Mouse (Mus musculus) neural tube, embryonic 14.5 days (tissue): ENCODE measurements around the gene Ube2l3. TPM values are rescaled to one million over a fixed set of nuclear protein-coding genes. Genes with fewer than 3 reads are reported as not detected.
A peak's percentile ranks its signal among the peaks of the same experiment; 100 is the strongest.

ENCODE experiments used
- ATAC-seq: fragments of 200-750 bp; cut with Nextera tagmentation; 2 replicates; pipeline ENCODE4 v1.8.0; 2017; ENCODE audit warnings: low read depth, mild to moderate bottlenecking, moderate TSS enrichment, moderate library complexity
- H3K27ac ChIP-seq: fragments of 300-500 bp; sonication (generic); 2 replicates; pipeline ENCODE4 v1.5.1; 2014; ENCODE audit warnings: low read depth, mild to moderate bottlenecking, control low read depth, low read length, moderate library complexity, mixed read lengths
- H3K27me3 ChIP-seq: fragments of 300-500 bp; sonication (generic); 2 replicates; pipeline ENCODE4 v1.6.1; 2014; ENCODE audit warnings: low read length; ENCODE audit not compliant: control insufficient read depth, insufficient read depth
- H3K36me3 ChIP-seq: fragments of 300-500 bp; sonication (generic); 2 replicates; pipeline ENCODE4 v1.6.1; 2014; ENCODE audit warnings: low read length, mixed read lengths; ENCODE audit not compliant: control insufficient read depth, insufficient read depth
- H3K4me1 ChIP-seq: fragments of 300-500 bp; sonication (generic); 2 replicates; pipeline ENCODE4 v1.6.1; 2014; ENCODE audit warnings: low read length; ENCODE audit not compliant: control insufficient read depth, insufficient read depth
- H3K4me2 ChIP-seq: fragments of 300-500 bp; sonication (generic); 2 replicates; pipeline ENCODE4 v1.6.1; 2014; ENCODE audit warnings: mild to moderate bottlenecking, low read depth, low read length, control low read depth
- H3K4me3 ChIP-seq: fragments of 300-500 bp; sonication (generic); 2 replicates; pipeline ENCODE4 v1.5.1; 2014; ENCODE audit warnings: low read depth, low read length, control low read depth, mixed read lengths
- H3K9ac ChIP-seq: fragments of 300-500 bp; sonication (generic); replicated peaks from 2 replicates; pipeline ENCODE4 v1.6.1; 2014; ENCODE audit warnings: low read depth, mild to moderate bottlenecking, control low read depth, low read length, mixed read lengths
- H3K9me3 ChIP-seq: fragments of 300-500 bp; sonication (generic); 2 replicates; pipeline ENCODE4 v1.6.1; 2016; ENCODE audit warnings: low read length; ENCODE audit not compliant: control insufficient read depth
- WGBS: fragments of 180-500 bp; shearing (Covaris S2); extraction: QIAGEN DNeasy Blood & Tissue Kit; methylation state at CpG from one replicate; pipeline ENCODE4 v1.1.7; 2014; 5-methylcytosine and 5-hydroxymethylcytosine counted together
- polyA plus RNA-seq: library from polyadenylated mRNA; unstranded; fragments of >200 nt; fragmentation: Nextera tagmentation; extraction: Ambion mirVana; gene quantifications from 2 replicates; pipeline ENCODE4 v1.2.1, GENCODE M21; 2014

Gene Ube2l3
- polyA plus RNA-seq, 1 experiment from 2014 or later = 285 TPM

DNA sequence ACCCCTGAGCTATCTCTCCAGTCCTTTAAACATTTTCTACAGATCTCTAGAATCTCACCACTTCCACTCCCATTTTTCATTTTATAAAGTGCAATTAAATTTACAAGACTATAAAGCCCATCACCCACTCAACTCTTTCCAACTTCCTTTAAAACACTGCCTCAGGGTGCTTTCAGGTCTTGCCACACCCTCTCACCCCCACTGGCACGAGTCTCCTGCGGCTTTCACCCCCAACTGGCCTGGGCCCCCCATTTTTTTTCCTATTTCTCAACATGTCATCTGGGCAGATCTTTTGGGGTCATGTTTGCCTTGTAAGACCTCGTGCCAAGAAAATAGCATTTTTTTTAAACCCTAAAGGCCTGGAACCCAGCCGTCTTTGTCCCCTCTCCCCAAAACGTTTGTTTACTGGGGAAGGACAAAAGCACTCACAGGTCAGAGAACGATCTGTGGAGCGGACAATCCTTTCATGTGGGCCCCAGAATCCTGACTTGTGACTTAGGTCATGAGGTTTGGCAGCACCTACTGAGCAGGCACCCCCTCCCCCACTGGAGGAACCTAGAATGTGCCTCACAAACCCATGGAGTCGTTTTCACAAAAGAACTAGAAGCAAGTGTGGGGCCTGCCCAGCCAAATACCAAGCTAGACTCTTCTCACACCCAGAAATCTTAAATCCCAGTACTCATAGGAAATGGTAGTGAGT is 14.6 kb upstream of the Ube2l3 start:
- no peak for ATAC-seq
- H3K9ac ChIP-seq = no peak overlapping the region
- H3K9me3 ChIP-seq = no peaks in the 10 kb centered on the region
- no peaks in the 10 kb centered on the region for H3K27me3 ChIP-seq
- no peak overlapping the region for H3K27ac ChIP-seq
- H3K4me1 ChIP-seq = no peaks in the 10 kb centered on the region
- H3K4me2 ChIP-seq = no peak overlapping the region
- 58% methylated on average over 8 of the region's 8 CpGs for WGBS
- H3K4me3 ChIP-seq = no peak overlapping the region
- H3K36me3 ChIP-seq = no peaks in the 10 kb centered on the region

DNA sequence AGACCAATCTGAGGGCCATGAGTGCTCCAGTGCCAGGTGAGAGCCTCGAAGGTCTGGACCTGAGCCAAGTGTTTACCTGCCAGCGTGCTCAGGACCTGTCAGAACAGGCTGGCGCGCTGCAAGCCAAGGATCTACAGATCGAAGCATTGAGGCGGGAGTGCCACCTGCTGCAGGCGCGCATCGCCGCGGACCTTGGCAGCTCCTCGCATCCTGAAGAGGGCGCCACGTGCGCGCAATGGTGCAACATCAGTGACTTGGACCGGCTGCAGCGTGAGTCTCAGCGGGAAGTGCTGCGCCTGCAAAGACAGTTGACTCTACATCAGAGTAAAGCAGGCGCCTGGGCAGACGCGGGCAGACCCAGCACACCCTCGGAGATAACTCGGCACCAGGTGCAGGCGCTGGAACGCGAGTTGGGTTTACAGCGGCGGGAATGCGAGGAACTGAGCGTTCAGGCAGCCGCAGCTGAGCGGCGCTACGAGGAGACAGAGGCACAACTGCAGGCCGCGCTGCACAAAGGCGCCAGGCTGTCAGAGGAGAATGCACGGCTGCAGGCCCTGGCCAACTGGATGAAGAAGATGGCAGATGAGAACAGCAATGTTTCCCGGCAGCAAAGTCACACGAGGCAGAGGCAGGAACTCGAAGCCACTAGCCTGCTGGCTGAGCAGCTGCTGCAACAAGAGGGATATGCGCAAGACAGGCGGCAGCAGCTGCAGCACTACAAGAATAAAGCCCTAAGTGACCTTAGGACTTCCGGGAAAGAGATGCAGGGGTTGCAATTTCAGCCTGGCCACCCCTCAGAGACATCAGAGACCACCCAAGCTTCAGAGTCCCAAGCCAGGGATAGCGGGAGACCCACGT is 7.8 kb upstream of the Ube2l3 start:
- ATAC-seq = peak; percentile 70
- WGBS = 6% methylated on average over 48 of the region's 48 CpGs
- H3K27ac ChIP-seq = no peak overlapping the region

DNA sequence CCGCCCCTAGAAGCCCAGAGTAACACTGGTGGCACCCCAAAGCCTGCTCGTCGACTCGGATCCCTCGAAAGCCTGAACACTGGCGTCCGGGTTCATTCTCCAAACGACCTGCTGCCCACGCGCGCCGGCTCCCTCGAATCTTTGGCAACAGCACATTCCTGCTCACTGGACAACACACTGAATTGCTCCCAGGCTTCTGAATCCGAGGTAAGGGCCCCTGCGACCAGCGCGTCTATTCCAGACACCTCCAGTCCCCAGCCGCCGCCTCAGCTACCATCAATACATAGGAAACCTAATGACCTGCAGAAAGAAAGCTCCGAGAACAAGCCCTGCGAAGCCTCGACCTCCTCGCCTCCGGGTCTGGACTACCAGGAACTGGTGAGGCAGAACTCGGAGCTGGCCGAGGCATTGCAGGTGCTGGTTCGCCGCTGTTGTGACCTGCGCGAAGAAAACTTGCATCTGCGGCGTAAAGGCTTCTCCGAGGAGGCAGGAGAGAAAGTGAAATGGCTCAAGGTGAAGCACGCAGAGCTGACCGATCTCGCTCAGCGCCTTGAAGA is 7.0 kb upstream of the Ube2l3 start:
- peak overlapping the region; percentile 97 for H3K4me2 ChIP-seq
- 2% methylated on average over 37 of the region's 37 CpGs for WGBS
- H3K9me3 ChIP-seq = no peaks in the 10 kb centered on the region
- H3K4me3 ChIP-seq = peak overlapping the region; percentile 55
- no peaks in the 10 kb centered on the region for H3K36me3 ChIP-seq
- peak overlapping the region; percentile 82 for H3K27ac ChIP-seq
- H3K4me1 ChIP-seq = peaks cover 17% of the 10 kb centered on the region
- H3K27me3 ChIP-seq = no peaks in the 10 kb centered on the region
- ATAC-seq = peak; percentile 13
- H3K9ac ChIP-seq = peak overlapping the region; percentile 63

More for the DNA sequence above, 7.8 kb upstream of the Ube2l3 start:
- Histone ChIP-seq H3K27me3 (no peaks in the 10 kb centered on the region), H3K4me3 (peak overlapping the region; percentile 55), H3K4me1 (peaks cover 17% of the 10 kb centered on the region), H3K4me2 (peak overlapping the region; percentile 97), H3K9me3 (no peaks in the 10 kb centered on the region), H3K9ac (peak overlapping the region; percentile 63), H3K36me3 (no peaks in the 10 kb centered on the region)

DNA sequence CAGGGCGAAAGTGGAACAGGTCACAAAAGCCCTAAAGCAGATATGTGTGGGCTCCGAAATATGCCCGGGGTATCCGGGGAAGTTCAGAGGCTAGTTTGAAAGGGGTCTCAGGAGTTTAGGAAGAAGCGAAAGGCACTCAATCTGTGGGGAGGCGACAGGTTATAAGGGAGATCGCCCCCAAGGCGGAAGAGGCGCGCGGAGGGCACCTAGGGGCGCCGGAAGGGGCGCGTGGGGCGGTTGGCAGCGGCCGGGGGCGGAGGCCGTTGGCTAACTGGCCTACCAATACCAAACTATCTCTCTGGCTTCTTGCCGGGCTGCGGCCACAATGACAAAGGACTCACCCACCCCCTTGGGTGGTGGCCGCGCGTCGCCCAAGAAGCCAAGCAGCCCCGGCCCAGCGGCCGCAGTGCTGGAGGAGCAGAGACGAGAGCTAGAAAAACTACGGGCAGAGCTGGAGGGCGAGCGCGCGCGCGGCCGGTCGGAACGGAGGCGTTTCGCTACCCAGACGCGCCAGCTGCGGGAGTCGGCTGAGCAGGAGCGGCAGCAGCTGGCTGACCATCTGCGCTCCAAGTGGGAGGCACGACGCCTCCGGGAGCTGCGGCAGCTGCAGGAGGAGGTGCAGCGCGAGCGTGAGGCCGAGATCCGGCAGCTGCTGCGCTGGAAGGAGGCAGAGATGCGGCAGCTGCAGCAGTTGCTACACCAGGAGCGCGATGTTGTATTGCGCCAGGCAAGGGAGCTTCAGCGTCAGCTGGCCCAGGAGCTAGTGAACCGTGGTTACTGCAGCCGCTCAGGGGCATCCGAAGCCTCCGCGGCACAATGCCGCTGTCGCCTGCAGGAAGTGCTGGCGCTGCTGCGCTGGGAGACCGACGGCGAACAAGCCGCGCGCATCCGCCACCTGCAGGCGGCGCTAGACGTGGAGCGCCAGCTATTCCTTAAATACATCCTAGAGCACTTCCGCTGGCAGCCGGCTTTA is 6.2 kb upstream of the Ube2l3 start, which contains the start of gene Rimbp3:
Gene Rimbp3 (plus strand): TSS at position 215 of the 973 bp plus-strand sequence.
- Histone ChIP-seq H3K27ac (peak within 1 kb of the TSS; percentile 82), H3K4me3 (peak within 1 kb of the TSS; percentile 55), H3K27me3 (no peaks in the 10 kb centered on the region), H3K9me3 (no peaks in the 10 kb centered on the region), H3K36me3 (no peaks in the 10 kb centered on the region), H3K4me2 (peak within 1 kb of the TSS; percentile 97), H3K4me1 (peaks cover 17% of the 10 kb centered on the region), H3K9ac (peak within 1 kb of the TSS; percentile 63)
- WGBS = under 1% methylated on average over 84 of the region's 85 CpGs
- ATAC-seq = peak; percentile 89

DNA sequence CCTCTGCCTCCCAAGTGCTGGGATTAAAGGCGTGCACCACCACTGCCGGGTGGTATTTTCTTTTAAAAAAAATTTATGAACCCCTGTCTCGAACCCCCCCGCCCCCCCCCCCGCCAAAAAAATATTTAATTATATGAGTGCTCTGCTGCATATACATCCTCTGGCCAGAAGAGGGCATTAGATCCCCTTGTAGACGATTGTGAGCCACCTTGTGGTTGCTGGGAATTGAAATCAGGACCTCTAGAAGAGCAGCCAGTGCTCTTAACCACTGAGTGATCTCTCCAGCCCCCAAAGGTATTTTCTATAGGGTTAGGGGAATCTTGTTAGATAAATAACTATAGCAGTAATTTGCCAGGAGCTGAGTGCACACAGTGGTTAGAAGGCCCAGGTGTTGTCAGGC is 2.5 kb upstream of the Ube2l3 start:
- ATAC-seq = no peak
- H3K9ac ChIP-seq = no peak overlapping the region
- no peak overlapping the region for H3K27ac ChIP-seq
- no peaks in the 10 kb centered on the region for H3K36me3 ChIP-seq
- H3K4me3 ChIP-seq = no peak overlapping the region
- no peaks in the 10 kb centered on the region for H3K9me3 ChIP-seq
- H3K27me3 ChIP-seq = no peaks in the 10 kb centered on the region
- H3K4me1 ChIP-seq = peaks cover 13% of the 10 kb centered on the region
- WGBS = 5% methylated on average over 6 of the region's 6 CpGs
- H3K4me2 ChIP-seq = no peak overlapping the region

DNA sequence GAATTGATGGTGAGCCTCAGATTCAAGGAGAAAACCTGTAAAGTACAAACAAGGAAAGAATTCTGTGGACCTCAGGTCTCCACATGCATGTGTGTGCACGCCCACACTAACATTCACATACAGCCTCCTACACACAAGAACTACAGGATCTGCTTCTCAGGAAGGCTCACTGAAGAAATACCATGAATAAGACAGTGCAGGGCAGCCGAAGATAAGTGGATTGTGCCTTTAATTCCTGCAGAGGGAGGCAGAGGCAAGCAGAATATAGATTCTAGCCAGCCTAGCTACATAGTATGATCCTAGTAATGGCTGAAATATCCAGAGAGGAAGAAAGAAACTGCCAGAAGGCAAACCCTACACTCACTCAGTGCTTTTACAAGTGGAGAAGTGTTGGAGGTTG is 472 bp downstream of the Ube2l3 start:
- Histone ChIP-seq H3K4me2 (no peak overlapping the region), H3K36me3 (no peaks in the 10 kb centered on the region), H3K9me3 (no peaks in the 10 kb centered on the region), H3K9ac (no peak overlapping the region), H3K4me1 (peaks cover 11% of the 10 kb centered on the region), H3K4me3 (no peak overlapping the region), H3K27ac (no peak overlapping the region), H3K27me3 (no peaks in the 10 kb centered on the region)
- 69% methylated on average over 2 of the region's 2 CpGs for WGBS
- peak; percentile 49; the same call in 1 of the 2 replicates for ATAC-seq

DNA sequence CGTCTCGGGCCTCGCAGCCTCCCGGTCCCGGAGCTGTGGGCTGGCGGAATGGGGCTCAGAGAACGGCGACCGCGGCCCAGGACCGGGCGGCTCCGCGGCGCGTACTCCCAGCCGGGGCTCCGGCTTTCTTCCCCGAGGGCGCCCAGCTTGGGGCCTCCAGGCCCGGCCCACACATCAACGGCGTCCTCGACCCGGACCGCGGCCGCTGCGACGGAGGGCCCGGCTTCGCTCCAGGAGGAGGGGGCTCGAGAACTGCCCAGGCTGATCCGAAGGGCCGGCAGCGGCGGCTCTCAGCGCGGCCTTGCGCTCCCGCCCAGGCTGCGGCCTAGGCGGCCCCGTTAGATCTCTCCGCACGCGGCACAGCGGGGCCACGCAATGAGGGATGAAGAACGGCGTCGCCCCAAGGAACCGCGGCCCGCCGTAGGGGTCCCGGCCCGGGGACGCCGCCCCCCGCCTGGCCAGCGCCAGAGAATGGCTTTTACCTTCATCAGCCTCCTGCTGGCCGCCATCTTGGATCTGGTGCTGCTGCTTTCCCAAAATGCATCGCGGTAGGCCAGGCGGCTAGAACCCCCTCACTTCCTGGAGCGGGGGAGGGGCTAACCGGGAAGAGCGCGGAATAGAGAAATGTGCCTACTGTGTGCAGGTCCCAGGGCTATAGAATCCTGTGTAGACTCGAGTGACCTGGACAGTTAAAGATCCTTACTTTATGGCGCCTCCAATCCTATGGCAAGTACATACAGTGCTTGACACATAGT is 1.3 kb downstream of the Ube2l3 start:
- peak overlapping the region; percentile 98 for H3K9ac ChIP-seq
- peaks cover 11% of the 10 kb centered on the region for H3K4me1 ChIP-seq
- H3K4me2 ChIP-seq = peak overlapping the region; percentile 67
- peak overlapping the region; percentile 97 for H3K4me3 ChIP-seq
- no peaks in the 10 kb centered on the region for H3K9me3 ChIP-seq
- H3K27me3 ChIP-seq = no peaks in the 10 kb centered on the region
- peak overlapping the region; percentile 82 for H3K27ac ChIP-seq
- ATAC-seq = peak; percentile 86
- WGBS = 0% methylated on average over 64 of the region's 72 CpGs
- H3K36me3 ChIP-seq = no peaks in the 10 kb centered on the region
